Mouse (Mus musculus): Measurements from ENCODE around the gene Efna2. TPM values are rescaled to one million over a fixed set of nuclear protein-coding genes. Genes with fewer than 3 reads are reported as not detected.
A peak's percentile ranks its signal among the peaks of the same experiment; 100 is the strongest.

Gene Efna2
- polyA plus RNA-seq, 1 experiment from 2014 or later = 30.9 TPM

DNA sequence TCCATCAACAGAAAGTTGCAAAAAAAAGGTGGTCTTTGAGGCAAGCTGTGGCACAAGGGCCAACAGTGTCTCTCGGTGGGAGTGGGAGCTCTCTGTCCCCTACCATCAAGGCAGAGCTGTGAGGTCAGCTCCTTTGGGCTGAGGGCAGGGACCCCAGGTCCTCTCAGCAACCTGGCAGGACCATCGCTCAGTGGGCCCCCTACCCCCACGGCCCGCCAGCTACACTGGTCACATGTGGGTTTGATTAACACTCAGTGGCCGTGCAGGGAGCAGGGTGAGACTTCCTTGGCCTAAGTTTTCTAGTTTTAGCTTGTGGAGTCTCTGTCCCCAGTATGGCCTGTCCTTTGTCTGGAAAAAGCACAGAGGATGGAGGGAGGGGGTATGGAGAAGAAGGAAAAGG, 1.5 kb downstream of the Efna2 start:
- Histone ChIP-seq H3K27ac (replicated peaks) (no peak overlapping the region), H3K27me3 (no peaks in the 10 kb centered on the region), H3K36me3 (peaks cover 11% of the 10 kb centered on the region), H3K9ac (peak overlapping the region; percentile 12; the same call in 1 of the 2 replicates), H3K4me3 (replicated peaks) (peak overlapping the region; percentile 75), H3K9me3 (replicated peaks) (no peaks in the 10 kb centered on the region), H3K4me2 (replicated peaks) (peak overlapping the region; percentile 55), H3K4me1 (peaks cover 21% of the 10 kb centered on the region)
- ATAC-seq (ENCODE audit: insufficient number of reproducible peaks, low FRiP score, low TSS enrichment, low read depth) = no peak
- WGBS = 16% methylated on average over 5 of the region's 5 CpGs

DNA sequence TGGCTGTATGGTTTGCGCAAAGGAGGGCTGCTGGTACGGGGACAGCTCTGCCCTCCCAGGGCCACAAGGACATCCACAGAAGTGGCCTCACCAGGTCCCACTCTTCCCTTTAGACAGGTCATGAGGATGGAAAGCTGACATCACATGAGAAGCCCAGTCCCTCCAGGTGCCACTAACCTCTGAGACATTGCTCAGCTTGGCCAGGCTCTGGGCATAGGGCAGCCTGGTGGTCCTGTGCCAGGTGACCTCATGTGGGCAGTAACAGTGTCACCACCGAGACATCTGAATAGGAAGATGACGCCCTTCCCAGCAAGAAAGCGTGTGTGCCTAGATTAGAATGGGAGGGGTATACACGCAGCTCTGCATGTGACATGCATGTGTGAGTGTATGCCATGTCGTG, 3.3 kb downstream of the Efna2 start:
- no peaks in the 10 kb centered on the region for H3K27me3 ChIP-seq
- H3K27ac ChIP-seq (replicated peaks) = no peak overlapping the region
- 90% methylated on average over 7 of the region's 7 CpGs for WGBS
- no peaks in the 10 kb centered on the region for H3K9me3 ChIP-seq (replicated peaks)
- H3K4me1 ChIP-seq = peaks cover 20% of the 10 kb centered on the region
- H3K4me2 ChIP-seq (replicated peaks) = no peak overlapping the region
- no peak for ATAC-seq (ENCODE audit: insufficient number of reproducible peaks, low FRiP score, low TSS enrichment, low read depth)
- H3K9ac ChIP-seq = no peak overlapping the region
- peaks cover 17% of the 10 kb centered on the region for H3K36me3 ChIP-seq
- H3K4me3 ChIP-seq (replicated peaks) = no peak overlapping the region

DNA sequence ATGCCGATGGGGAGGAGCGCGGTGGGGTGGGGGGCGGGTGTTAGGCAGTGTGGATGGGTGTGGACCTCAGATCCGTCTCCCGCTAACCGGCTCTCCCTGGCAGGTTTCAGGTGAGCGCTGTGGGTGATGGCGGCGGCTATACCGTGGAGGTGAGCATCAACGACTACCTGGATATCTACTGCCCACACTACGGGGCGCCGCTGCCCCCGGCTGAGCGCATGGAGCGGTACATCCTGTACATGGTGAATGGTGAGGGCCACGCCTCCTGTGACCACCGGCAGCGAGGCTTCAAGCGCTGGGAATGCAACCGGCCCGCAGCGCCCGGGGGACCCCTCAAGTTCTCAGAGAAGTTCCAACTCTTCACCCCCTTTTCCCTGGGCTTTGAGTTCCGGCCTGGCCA, 7.4 kb downstream of the Efna2 start:
- H3K36me3 ChIP-seq = peaks cover 33% of the 10 kb centered on the region
- peaks cover 27% of the 10 kb centered on the region for H3K27me3 ChIP-seq
- H3K9ac ChIP-seq = no peak overlapping the region
- no peak overlapping the region for H3K4me3 ChIP-seq (replicated peaks)
- H3K9me3 ChIP-seq (replicated peaks) = no peaks in the 10 kb centered on the region
- H3K4me1 ChIP-seq = peaks cover 20% of the 10 kb centered on the region
- H3K27ac ChIP-seq (replicated peaks) = no peak overlapping the region
- ATAC-seq (ENCODE audit: insufficient number of reproducible peaks, low FRiP score, low TSS enrichment, low read depth) = no peak
- 50% methylated on average over 27 of the region's 27 CpGs for WGBS
- no peak overlapping the region for H3K4me2 ChIP-seq (replicated peaks)

DNA sequence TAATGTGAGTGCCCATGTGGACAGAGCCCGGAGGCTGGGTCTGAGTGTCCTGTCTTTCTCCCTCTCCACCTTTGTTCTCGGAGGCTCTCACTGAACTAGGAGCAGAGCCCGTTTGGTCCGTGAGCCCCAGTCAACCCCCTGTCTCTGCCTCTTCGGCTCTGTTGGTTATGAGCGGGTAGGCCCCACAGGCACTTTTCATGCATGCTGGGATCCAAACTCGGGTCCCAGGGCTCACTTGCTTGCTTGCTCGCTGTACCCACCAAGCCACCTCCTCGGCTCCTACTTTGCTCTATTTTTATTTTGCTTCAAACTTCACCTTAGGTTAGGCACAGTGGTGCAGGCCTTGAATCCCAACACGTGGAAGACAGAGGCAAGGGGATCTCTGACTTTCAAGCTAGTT, 8.5 kb downstream of the Efna2 start:
- H3K4me2 ChIP-seq (replicated peaks) = no peak overlapping the region
- H3K4me3 ChIP-seq (replicated peaks) = no peak overlapping the region
- peaks cover 20% of the 10 kb centered on the region for H3K4me1 ChIP-seq
- ATAC-seq (ENCODE audit: insufficient number of reproducible peaks, low FRiP score, low TSS enrichment, low read depth) = no peak
- peaks cover 25% of the 10 kb centered on the region; the same call in 1 of the 2 replicates for H3K36me3 ChIP-seq
- 86% methylated on average over 10 of the region's 10 CpGs for WGBS
- no peaks in the 10 kb centered on the region for H3K9me3 ChIP-seq (replicated peaks)
- no peak overlapping the region for H3K9ac ChIP-seq
- H3K27ac ChIP-seq (replicated peaks) = no peak overlapping the region
- peaks cover 27% of the 10 kb centered on the region for H3K27me3 ChIP-seq

DNA sequence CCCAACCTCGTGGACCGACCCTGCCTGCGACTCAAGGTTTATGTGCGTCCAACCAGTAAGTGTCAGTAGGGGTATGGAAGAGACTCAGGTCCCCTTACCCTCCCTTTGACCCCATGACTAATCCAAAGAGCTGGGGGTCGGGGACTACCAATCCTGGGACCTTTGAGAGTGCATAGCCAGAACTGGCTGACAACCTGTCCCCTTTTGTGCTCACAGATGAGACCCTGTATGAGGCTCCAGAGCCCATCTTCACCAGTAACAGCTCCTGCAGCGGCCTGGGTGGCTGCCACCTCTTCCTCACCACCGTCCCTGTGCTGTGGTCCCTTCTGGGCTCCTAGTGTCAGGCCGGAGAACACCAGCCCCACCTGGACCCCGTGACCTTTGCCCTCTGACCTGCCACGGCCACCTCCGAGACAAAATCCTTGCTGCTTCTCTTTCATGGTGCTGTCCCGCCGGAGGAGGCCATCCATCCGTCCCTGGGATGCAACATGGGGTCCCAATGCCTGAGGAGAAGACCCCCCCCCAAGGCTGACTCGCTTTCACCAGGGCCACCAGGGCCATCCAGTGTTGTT, 9.3 kb downstream of the Efna2 start:
- peaks cover 27% of the 10 kb centered on the region for H3K27me3 ChIP-seq
- ATAC-seq (ENCODE audit: insufficient number of reproducible peaks, low FRiP score, low TSS enrichment, low read depth) = no peak
- WGBS = 70% methylated on average over 15 of the region's 15 CpGs
- no peak overlapping the region for H3K9ac ChIP-seq
- no peaks in the 10 kb centered on the region for H3K9me3 ChIP-seq (replicated peaks)
- H3K4me2 ChIP-seq (replicated peaks) = no peak overlapping the region
- peaks cover 22% of the 10 kb centered on the region; the same call in 1 of the 2 replicates for H3K36me3 ChIP-seq
- peaks cover 20% of the 10 kb centered on the region for H3K4me1 ChIP-seq
- no peak overlapping the region for H3K4me3 ChIP-seq (replicated peaks)
- H3K27ac ChIP-seq (replicated peaks) = no peak overlapping the region

DNA sequence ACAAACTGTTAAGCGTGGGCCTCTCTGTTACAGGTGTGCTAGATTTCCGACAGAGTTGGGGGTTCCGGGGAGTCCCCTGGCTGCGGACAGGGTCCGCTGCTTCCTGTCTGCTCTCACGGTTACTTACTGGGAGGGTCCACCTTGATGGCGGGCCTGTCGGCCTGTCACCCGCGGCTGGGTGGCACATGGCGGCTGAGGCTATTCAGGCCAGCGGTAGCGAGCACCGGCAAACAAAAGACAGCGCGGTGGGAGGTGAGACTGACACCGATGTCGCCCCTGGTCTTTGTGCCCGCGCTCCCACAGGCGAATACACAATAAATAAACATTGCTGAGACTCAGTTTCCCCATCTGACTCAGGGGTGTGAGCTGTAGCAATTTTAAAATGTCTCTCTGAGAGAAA, 10.7 kb downstream of the Efna2 start:
- H3K27ac ChIP-seq (replicated peaks) = no peak overlapping the region
- H3K4me2 ChIP-seq (replicated peaks) = peak overlapping the region; percentile 78
- 16% methylated on average over 21 of the region's 21 CpGs for WGBS
- H3K27me3 ChIP-seq = peaks cover 27% of the 10 kb centered on the region
- H3K4me1 ChIP-seq = peaks cover 20% of the 10 kb centered on the region
- H3K4me3 ChIP-seq (replicated peaks) = peak overlapping the region; percentile 47
- ATAC-seq (ENCODE audit: insufficient number of reproducible peaks, low FRiP score, low TSS enrichment, low read depth) = no peak
- no peaks in the 10 kb centered on the region for H3K9me3 ChIP-seq (replicated peaks)
- no peak overlapping the region for H3K9ac ChIP-seq
- peaks cover 21% of the 10 kb centered on the region; the same call in 1 of the 2 replicates for H3K36me3 ChIP-seq

DNA sequence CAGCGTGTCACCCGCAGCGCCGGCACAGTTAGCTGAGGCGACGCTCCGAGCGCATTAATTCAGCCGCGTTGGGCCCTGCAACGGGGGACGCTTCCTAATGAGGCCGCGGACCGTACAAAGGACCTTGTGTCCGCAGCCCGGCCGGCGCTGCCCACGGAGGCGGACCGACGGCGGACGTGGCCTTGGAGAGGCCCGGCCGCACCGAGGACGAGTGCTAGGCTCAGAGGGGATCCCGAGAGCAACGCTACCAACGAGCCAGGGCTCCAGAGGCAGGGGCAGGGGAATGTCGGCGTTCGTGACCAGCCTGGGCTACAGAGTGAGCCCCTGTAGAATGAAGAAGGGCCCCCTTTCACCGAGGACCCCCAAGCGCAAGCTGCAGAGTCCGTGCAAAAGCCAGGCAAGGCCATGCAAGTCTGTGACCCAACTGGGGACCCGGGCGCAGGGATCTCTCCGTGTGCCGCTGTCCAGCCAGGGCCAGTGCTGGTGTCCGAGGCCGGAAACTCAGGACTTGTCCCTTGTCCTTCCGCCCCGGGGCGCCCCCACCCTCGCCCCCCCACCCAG, 11.3 kb downstream of the Efna2 start:
- peaks cover 21% of the 10 kb centered on the region; the same call in 1 of the 2 replicates for H3K36me3 ChIP-seq
- H3K4me2 ChIP-seq (replicated peaks) = peak overlapping the region; percentile 78
- no peaks in the 10 kb centered on the region for H3K9me3 ChIP-seq (replicated peaks)
- no peak overlapping the region for H3K27ac ChIP-seq (replicated peaks)
- WGBS = 2% methylated on average over 44 of the region's 48 CpGs
- peaks cover 27% of the 10 kb centered on the region for H3K27me3 ChIP-seq
- peak overlapping the region; percentile 21; the same call in 1 of the 2 replicates for H3K9ac ChIP-seq
- ATAC-seq (ENCODE audit: insufficient number of reproducible peaks, low FRiP score, low TSS enrichment, low read depth) = no peak
- peaks cover 20% of the 10 kb centered on the region for H3K4me1 ChIP-seq
- H3K4me3 ChIP-seq (replicated peaks) = peak overlapping the region; percentile 47

DNA sequence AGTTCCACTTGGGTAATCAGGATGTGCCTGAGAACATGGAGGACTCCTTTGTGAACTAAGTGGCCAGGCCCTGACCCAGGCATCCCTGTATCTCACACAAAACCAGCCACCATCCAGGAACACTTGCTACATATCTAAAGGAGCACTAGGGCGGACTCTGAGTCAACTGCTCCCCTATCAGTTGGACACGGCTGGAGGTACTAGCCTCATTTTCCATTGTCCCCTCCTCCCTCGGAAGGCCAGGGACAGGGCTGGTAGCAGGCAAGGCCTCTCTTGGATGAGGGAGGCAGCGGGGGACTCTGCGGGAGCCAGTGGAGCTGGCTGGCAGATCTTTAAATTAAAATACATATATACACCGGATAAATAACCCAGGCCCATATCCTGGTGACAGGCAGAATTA, 14.7 kb downstream of the Efna2 start:
- Histone ChIP-seq H3K4me3 (replicated peaks) (no peak overlapping the region), H3K36me3 (peaks cover 1% of the 10 kb centered on the region; the same call in 1 of the 2 replicates), H3K9me3 (replicated peaks) (no peaks in the 10 kb centered on the region), H3K27ac (replicated peaks) (no peak overlapping the region), H3K27me3 (peaks cover 19% of the 10 kb centered on the region), H3K4me1 (peaks cover 15% of the 10 kb centered on the region), H3K4me2 (replicated peaks) (no peak overlapping the region), H3K9ac (no peak overlapping the region)
- ATAC-seq (ENCODE audit: insufficient number of reproducible peaks, low FRiP score, low TSS enrichment, low read depth) = no peak
- 82% methylated on average over 6 of the region's 6 CpGs for WGBS

DNA sequence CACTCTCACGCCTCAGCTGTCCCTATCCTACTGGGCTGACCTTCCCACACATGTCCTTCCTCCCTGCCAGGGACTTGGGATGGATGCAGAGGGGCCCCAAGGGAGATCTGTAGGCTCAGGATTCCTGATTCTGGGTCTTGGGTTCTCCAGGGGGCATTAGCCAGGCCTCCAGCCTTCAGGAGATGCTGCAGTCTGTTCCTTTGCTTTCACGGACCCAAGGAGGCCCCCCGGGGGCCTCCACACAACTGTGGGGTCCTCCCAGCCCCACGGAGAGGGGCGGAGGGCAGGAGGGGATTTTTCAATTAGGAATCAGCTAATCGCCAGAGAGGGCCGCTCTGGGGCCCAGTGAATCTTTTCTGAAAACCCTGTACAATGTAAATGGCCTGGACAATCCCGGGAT, 15.2 kb downstream of the Efna2 start:
- Histone ChIP-seq H3K4me2 (replicated peaks) (no peak overlapping the region), H3K9me3 (replicated peaks) (no peaks in the 10 kb centered on the region), H3K9ac (no peak overlapping the region), H3K4me3 (replicated peaks) (no peak overlapping the region), H3K4me1 (peaks cover 15% of the 10 kb centered on the region), H3K27ac (replicated peaks) (no peak overlapping the region), H3K27me3 (peaks cover 15% of the 10 kb centered on the region), H3K36me3 (no peaks in the 10 kb centered on the region)
- WGBS = 43% methylated on average over 8 of the region's 8 CpGs
- ATAC-seq (ENCODE audit: insufficient number of reproducible peaks, low FRiP score, low TSS enrichment, low read depth) = no peak

DNA sequence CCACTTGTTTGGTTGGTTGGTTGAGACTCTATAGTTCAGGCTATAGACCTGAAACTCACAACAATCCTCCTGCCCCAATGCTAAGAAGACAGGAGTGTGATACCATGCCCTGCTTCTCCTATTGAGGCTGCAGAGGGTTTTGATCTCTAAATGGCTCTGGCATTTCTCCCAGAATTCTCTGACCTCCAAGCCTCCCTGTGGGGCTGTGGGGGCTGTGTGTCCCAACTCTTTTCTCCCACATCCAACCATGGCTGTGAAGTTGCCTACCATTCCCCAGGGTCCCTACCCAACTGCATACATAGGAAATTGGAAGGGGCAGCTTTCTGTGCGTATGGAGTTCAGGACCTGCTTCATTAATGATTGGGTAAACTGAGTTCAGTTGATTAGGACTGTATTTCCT, 16.9 kb downstream of the Efna2 start:
- H3K4me3 ChIP-seq (replicated peaks) = no peak overlapping the region
- no peak overlapping the region for H3K4me2 ChIP-seq (replicated peaks)
- ATAC-seq (ENCODE audit: insufficient number of reproducible peaks, low FRiP score, low TSS enrichment, low read depth) = no peak
- no peaks in the 10 kb centered on the region; the same call in none of the 2 replicates for H3K27me3 ChIP-seq
- 82% methylated on average over 1 of the region's 1 CpGs for WGBS
- no peaks in the 10 kb centered on the region for H3K36me3 ChIP-seq
- no peak overlapping the region for H3K9ac ChIP-seq
- H3K4me1 ChIP-seq = no peaks in the 10 kb centered on the region
- H3K27ac ChIP-seq (replicated peaks) = no peak overlapping the region
- H3K9me3 ChIP-seq (replicated peaks) = no peaks in the 10 kb centered on the region

DNA sequence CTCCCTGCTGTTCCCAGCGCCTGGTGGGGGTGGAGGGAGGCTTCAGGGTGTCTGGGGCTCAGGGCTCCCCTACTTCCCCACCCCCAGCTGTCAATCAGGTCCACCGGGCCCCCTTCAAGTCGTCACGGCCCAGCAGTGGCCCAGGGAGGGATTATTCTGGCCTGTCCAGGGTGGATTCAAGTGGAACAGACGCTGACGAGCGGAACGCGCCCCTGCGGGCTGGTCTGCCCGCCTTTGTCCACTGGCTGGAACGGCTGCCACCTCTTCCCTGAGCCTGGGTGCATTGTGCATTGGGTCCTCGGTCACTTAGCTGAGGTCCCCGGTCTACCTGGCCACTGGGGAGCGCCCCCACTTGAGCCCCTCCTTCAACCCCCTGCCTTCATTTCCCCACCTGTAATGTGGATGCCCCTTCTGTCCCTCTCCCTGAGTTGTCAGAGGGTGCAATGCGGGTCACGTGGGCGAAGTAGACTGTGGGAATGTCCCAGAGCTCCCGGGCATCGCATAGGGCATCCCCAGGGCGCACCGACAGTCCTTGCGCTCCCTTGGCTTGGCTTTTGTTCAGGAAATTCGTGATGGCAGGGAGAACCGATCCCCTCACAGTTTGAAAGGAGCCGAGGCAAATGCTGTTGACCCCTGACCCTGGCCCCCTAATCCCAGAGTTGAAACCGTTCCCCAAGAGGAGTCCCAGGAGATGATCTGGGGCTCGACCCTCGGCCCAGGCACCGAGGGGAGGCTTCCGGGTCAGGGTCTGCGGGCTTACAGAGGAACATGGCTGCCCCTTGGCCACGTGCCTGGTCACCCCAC, 17.7 kb downstream of the Efna2 start:
- Histone ChIP-seq H3K4me2 (replicated peaks) (no peak overlapping the region), H3K27me3 (no peaks in the 10 kb centered on the region; the same call in none of the 2 replicates), H3K27ac (replicated peaks) (no peak overlapping the region), H3K4me3 (replicated peaks) (no peak overlapping the region), H3K9ac (no peak overlapping the region), H3K4me1 (no peaks in the 10 kb centered on the region), H3K36me3 (no peaks in the 10 kb centered on the region), H3K9me3 (replicated peaks) (no peaks in the 10 kb centered on the region)
- 54% methylated on average over 33 of the region's 33 CpGs for WGBS
- no peak for ATAC-seq (ENCODE audit: insufficient number of reproducible peaks, low FRiP score, low TSS enrichment, low read depth)

All from embryonic facial prominence, embryonic 15.5 days (tissue).